Mouse (Mus musculus) bone marrow, adult 2 months (tissue): Measurements from ENCODE around the gene Gm10964.

Source experiments
- CTCF ChIP-seq: fragments of 200-500 bp; IDR thresholded peaks from 2 replicates; pipeline ENCODE4 v1.5.1; 2011; ENCODE audit warnings: low read length, control low read depth; ENCODE audit not compliant: control insufficient read depth, insufficient read depth
- POLR2A ChIP-seq: fragments of 200-500 bp; IDR thresholded peaks from 2 replicates; pipeline ENCODE4 v1.6.1; 2011; ENCODE audit warnings: low read depth, mild to moderate bottlenecking, control low read depth, low read length, borderline replicate concordance; ENCODE audit not compliant: control insufficient read depth

- TF ChIP-seq CTCF (no peak), POLR2A (no peak)
Observed at GRCm38 (mm10) chr3:103712196-103712595, 27.0 kb upstream of the Gm10964 start.
